Mouse (Mus musculus) megakaryocyte, embryonic 14.5 days (primary cell): ENCODE results near the gene Rbms3.

Experiments used
- FLI1 ChIP-seq: IDR thresholded peaks from 2 replicates; pipeline ENCODE4 v1.6.1; 2012; ENCODE audit warnings: low read length, inconsistent platforms, mixed read lengths
- GATA1 ChIP-seq: IDR thresholded peaks from 3 replicates; pipeline ENCODE4 v1.6.1; 2012; ENCODE audit warnings: mixed read lengths, low read length, inconsistent platforms, borderline replicate concordance

GRCm38 (mm10) chr9:116880503-116880902 lies 749.2 kb downstream of the Rbms3 start:
- TF ChIP-seq GATA1 (no peak), FLI1 (no peak)
